Mouse (Mus musculus) layer of hippocampus, adult 9-10 months (tissue): Measurements from ENCODE around the gene Cutc.

Experiments
- DNase-seq: peaks from one replicate; pipeline ENCODE4 v3.0.0; 2022; ENCODE audit warnings: low spot score

Cutc gene

GRCm38 (mm10) chr19:43753226-43753835 lies 535 bp downstream of the Cutc start:
- DNase-seq: peak; percentile 75

DNA sequence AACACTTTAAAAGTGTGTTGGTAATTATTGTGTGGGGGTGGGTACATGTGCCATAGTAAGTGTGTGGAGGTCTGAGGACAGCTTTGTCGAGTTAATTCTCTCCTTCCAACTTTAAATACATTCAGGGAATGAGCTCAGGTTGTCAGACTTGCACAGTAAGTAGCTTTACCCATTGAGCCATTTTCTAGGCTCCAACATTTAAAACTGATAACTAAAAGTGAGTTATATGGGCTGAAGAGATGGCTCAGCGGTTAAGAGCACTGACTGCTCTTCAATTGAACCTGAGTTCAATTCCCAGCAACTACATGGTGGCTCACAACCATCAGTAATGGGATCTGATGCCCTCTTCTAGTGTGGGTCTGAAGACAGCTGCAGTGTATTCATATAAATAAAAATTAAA lies 1.4 kb downstream of the Cutc start:
- no peak for DNase-seq

DNA sequence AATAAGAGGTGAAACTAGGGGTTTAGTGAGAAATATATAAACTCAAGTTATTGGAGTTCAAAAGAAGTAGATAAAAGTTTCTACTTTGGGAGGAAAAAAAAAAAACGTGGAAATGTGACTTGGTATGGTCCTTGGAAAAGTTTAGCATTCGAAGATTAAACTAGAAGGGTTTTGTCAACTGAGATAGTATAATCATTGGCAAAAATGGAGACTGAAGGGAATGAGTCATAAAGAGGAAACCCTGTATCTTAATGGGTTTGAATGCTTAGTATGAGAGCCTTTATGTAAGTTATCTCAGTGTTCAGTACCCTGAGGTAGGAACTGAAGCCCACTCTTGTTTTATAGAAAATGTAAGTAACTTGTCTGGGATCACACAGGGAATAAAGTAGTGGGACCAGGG lies 2.1 kb downstream of the Cutc start:
- DNase-seq: no peak

GRCm38 (mm10) chr19:43760504-43760903 lies 7.7 kb downstream of the Cutc start:
- peak; percentile 44 for DNase-seq

- no peak for DNase-seq
Observed at GRCm38 (mm10) chr19:43761543-43762256, 8.9 kb downstream of the Cutc start.

DNA sequence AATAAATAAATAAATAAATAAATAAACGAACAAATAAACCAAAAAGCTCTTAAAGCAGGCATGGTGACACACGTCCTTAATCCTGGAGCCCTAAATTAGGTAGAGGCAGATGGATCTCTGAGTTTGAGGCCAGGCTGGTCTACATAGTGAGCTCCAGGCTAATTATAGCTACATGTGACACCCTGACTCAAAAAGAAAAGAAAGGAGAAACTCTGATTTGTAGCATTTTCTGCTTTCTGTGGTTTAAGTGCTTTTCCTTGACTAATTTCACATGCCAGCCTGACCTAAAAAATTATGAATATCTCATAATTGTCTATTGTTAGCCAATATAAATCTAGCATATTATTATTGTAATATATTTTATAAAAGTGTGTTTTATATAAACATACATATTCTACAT lies 9.6 kb downstream of the Cutc start:
- no peak for DNase-seq

DNA sequence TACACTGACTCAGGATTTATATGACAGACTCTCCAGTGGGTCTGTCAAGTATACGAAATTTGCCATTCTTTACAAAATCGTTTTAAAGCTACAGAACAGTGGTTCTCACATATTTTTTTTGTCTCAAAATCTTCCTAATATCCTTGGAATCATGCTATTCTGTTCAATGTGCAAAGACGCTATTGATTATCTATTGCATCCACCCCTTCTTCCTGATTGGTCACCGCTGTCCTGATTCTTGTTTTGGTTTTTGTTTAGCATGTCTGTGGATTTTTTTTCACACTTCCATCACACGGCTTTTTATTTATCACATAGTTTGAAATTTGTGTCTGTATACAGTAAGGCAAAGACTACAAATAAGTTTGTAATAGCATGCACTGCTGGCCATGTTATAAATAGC lies 13.7 kb downstream of the Cutc start:
- DNase-seq: no peak

GRCm38 (mm10) chr19:43767549-43768322 lies 14.9 kb downstream of the Cutc start:
- no peak for DNase-seq

DNA sequence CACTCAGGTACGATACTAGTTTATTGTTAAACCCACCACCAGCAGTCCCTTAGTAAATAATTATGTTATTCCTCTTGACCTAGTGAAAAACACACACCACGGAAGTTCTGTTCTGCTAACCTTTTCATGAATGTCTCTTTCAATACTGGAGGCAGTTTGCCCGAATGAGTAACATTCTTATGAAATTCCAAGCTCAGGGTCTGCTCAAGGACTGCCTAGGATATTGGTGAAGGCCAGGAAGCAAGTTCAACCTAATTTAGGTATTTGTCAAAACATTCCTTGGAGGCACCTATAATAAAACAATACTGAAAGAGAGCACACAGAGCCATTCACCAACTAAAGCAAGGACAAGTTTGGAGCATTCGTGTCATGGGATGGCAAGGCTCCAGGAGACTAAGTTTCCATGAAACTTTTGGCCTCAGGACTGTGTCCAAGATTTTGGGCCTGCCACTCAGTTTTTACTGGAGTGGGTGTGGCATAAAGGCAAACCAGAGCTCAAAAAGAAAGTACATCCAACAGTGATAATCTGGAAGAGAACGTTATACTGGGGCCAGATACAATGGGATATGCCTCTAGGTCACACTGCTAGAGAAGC lies 16.7 kb downstream of the Cutc start:
- no peak for DNase-seq

DNA sequence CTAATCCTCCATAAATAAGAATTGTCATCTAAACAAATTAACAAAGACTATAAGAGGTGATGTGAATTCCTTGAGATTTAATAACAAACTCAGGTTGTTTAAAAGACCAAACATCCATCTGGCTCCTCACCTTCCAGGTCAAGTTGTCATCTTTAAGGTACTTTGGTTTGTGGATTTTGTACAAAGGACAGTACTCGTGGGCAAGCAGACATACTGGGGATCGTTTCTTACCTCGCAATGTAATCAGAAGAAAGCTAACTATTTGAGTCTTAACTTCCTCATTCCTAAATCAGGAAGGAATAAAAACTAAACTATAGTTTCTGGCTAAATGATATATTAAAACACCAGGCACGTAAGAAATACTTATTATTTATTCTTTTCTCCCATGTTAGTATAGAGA lies 17.8 kb downstream of the Cutc start:
- no peak for DNase-seq

GRCm38 (mm10) chr19:43771499-43771969 lies 18.7 kb downstream of the Cutc start:
- DNase-seq: no peak

DNA sequence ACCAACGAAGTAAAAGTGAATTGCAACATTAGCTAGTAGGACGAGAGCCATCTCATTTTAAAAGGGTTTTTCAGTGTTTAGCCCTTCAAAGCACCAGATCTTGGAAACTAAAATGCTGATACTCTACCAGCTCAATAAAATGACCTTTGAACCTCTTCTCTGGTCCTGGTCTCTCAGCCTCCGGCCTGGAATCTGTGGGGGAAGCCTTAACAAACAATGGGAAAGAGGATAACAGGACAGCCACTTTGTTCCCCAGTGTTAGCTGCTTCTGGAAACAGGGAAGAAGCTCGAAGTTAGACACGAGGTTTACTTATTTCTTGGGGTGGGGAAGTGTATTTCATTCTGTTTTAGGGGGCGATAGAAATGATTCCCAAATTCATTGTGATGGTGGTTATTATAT lies 19.5 kb downstream of the Cutc start:
- no peak for DNase-seq

DNA sequence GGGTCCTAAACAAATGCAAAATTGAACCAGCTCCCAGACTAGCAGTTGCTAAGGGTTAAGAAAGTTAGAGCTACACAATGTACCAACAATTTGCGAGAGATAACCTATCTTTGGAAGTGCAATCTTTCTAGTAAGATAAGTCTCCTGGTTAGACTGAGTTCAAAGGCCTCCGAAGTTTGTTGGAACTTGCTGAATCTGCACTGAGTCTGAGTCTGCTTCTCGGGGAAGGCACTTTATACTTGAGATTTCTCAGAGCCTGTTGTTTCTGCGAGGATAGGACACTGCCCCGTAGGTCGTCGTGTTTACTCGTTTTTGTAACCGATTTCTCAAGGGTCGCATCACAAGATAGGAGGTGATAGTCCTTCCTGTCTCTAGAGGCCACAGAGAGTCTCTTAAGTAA lies 22.6 kb downstream of the Cutc start:
- no peak for DNase-seq

GRCm38 (mm10) chr19:43776561-43776960 lies 23.8 kb downstream of the Cutc start:
- no peak for DNase-seq

- DNase-seq: no peak
Observed at GRCm38 (mm10) chr19:43777308-43777707, 24.5 kb downstream of the Cutc start.

DNA sequence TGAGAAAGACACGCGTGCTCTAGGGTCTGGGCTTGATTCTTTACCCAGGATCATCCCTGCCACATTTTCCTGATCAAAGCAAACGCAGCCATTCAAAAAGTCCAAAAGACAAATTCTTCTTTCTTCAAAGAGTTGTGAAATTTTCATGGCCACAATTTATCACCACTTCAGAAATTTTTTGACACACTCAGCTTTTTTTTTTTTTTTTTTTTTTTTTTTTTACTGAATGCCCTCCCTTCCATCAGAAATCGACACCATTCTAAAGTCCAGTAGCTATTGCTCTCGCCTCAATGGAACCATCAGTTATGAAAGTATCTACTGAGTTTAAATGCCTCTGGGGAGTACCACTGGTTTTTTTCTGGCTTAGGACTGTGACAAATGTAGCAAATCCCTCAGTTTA lies 27.6 kb downstream of the Cutc start:
- DNase-seq: no peak

GRCm38 (mm10) chr19:43781980-43782379 lies 29.2 kb downstream of the Cutc start, which contains the start of gene Abcc2:
Gene Abcc2, plus strand, starts transcription at chr19:43782192.
- DNase-seq: no peak

- DNase-seq: no peak
Observed at GRCm38 (mm10) chr19:43784761-43785160, 32.0 kb downstream of the Cutc start.

GRCm38 (mm10) chr19:43786249-43787026 lies 33.6 kb downstream of the Cutc start:
- no peak for DNase-seq

DNA sequence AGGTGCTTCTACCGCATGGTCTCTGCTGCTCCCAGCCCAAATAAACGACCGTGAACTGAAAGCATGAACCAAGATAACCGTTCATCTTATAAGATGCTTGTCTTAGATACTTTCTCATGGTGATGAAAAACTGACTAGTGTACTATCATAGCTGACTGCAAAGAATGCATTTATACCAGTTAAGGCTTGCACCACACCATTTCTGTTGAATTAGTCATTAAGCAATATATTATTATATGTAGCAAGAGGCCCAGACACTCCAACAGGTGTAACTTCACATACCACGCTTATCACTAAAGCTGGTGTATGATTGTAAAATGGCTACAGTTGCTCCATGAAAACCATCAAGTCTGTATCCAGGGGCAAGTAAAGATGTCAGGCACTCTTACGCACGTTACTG lies 37.0 kb downstream of the Cutc start:
- DNase-seq: no peak

- DNase-seq: no peak
Observed at GRCm38 (mm10) chr19:43792537-43792936, 39.7 kb downstream of the Cutc start.

GRCm38 (mm10) chr19:43793951-43794350 lies 41.2 kb downstream of the Cutc start:
- no peak for DNase-seq
